Mouse (Mus musculus) G1E (cell line): Measurements from ENCODE around the gene Snx18.

Experiments used
- CTCF ChIP-seq: IDR thresholded peaks from 2 replicates; pipeline ENCODE4 v1.5.1; 2012; ENCODE audit warnings: low read depth, low read length, inconsistent platforms, mixed read lengths
- GATA1 ChIP-seq: IDR thresholded peaks from 2 replicates; pipeline ENCODE4 v1.6.1; 2012; ENCODE audit warnings: borderline replicate concordance, low read length, inconsistent platforms, mixed read lengths
- POLR2AphosphoS5 ChIP-seq: IDR thresholded peaks from 2 replicates; pipeline ENCODE4 v1.6.1; 2012; ENCODE audit warnings: low read depth, low read length, inconsistent platforms; ENCODE audit not compliant: insufficient replicate concordance
- TAL1 ChIP-seq: conservative IDR thresholded peaks from 2 replicates; pipeline ENCODE4 v1.6.1; 2012; ENCODE audit warnings: low read depth, low read length, inconsistent platforms, mixed read lengths

GRCm38 (mm10) chr13:113657204-113657603 is 38.8 kb upstream of the Snx18 start:
- TF ChIP-seq CTCF (no peak), GATA1 (no peak), POLR2AphosphoS5 (no peak), TAL1 (no peak)
